Mouse (Mus musculus): ENCODE data around the gene Cd59a. TPM values are rescaled to one million over a fixed set of nuclear protein-coding genes. Genes with fewer than 3 reads are reported as not detected.

Gene Cd59a
- polyA plus RNA-seq, 1 experiment, result not detected

- no peak for TF ChIP-seq GATA1 (IDR thresholded peaks at IDR 0.05; ENCODE audit: low read length)
Observed at GRCm38 (mm10) chr2:104104800-104105199, 9.2 kb downstream of the Cd59a start.

DNA sequence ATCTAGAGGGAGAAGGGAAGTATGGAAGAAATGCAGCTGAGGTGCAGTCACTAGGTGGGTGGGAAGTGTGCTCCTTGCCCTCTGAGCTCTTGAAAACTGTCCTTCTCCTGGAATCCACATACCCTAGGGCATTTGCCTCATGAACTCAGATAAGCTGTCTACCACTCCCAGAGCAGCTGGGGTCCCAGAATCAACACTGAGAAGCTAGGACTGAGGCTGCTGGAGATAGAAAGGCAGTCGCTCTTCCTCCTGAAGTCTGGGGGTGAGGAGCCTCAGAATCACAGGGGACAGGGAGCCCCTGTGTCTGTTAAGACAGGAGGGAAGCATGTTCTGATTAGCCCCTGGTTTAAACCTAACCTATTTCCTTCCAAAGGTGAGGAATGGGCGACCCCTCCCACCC is 13.9 kb downstream of the Cd59a start:
- no peak for TF ChIP-seq GATA1 (IDR thresholded peaks at IDR 0.05; ENCODE audit: low read length)

DNA sequence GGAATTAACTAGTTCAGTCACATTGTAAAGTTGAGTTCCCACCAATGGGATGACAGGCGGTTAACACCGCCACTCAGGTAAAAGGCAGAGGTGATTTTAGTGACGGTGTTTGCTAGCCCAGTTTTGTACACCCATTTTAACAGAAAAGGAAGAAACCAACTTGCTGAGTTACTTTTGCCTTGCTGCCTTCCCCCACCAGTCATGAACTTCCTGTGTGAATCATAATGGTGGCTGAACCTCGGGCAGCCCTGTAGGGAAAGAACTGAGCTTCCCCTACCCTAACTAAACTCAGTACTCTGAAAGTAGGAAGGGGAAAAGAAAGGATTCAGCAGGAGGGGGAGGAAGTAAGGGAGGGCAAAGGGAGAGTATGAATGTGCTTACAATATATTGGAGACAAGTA is 14.4 kb downstream of the Cd59a start:
- no peak for TF ChIP-seq GATA1 (IDR thresholded peaks at IDR 0.05; ENCODE audit: low read length)

- no peak for TF ChIP-seq GATA1 (IDR thresholded peaks at IDR 0.05; ENCODE audit: low read length)
Observed at GRCm38 (mm10) chr2:104114898-104115297, 19.3 kb downstream of the Cd59a start.

DNA sequence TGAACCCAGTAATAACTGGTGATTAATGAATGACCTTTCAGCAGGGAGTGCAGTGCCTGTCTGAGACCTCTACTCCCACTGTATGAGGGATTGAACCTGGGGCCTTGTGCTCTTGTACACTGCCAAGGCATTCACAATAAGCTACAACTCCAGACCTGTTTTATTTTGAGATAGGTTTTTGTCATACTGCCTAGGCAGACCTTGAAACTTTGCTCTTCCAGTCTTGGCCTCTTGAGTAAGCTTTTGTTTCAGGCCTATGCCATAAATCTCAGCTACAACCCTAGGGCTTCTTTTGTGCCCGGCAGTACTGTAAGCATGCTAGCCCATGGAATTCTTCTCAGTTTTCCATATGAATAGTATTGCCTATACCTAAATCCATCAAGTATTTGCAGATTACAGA is 23.5 kb downstream of the Cd59a start:
- TF ChIP-seq GATA1 (IDR thresholded peaks at IDR 0.05; ENCODE audit: low read length), result no peak

DNA sequence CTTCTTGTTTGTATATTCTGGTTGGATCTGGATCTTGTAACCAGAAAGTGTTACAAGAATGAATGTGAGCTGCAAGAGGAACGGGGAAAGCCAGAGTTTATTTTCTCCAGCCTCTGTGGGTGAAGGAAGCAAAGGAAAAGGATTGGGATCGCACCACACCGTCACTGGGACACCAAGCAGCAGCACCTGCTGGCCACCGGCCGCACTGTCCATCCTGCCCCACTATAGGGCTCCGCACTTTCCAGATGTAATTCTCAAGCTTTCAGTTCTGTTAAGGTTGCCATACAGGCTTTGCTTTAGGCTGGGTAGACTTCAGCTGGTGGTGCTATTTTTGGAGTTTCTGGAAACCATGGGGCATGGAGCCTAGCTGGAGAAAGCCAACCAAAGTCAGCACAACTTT is 24.7 kb downstream of the Cd59a start:
- TF ChIP-seq GATA1 (IDR thresholded peaks at IDR 0.05; ENCODE audit: low read length), result no peak

DNA sequence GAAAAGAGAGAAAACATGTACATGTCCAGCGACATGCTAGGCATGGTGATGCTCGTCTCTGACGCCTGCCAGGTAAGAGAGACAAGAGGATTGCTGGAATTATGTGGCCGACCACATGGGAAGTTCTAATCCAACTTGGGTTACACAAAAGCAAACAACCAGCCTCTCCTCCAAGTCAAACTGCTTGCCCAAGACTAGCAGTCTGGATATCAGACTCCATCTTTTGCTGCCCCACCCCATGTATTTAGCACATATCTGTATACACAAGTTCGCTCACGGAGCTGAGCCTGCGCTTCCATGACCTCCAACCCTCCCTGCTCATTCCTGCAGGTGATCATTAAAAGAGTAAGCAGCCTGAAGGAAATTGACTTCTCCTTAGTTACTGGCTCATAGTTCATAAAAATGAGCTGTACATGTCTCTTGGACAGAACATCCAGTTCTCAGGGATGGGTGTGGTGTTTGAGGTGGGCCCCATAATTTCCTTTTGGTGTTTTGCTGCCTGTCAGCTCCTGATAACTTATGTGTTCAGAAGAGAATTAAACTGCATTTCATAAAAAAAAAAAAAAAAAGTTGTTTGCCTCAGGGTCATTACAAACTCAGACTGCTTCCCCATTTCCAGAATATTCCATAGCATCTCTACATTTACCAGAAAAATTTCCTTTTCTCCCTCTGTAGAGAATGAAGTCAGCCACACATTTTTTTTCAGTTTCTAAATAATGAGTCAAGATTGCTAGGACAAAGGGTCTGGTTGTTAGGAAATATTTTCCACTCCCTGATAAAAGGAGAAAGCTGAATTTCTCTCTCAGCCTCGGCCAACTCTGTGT is 26.3 kb downstream of the Cd59a start:
- TF ChIP-seq GATA1 (IDR thresholded peaks at IDR 0.05; ENCODE audit: low read length), result no peak

DNA sequence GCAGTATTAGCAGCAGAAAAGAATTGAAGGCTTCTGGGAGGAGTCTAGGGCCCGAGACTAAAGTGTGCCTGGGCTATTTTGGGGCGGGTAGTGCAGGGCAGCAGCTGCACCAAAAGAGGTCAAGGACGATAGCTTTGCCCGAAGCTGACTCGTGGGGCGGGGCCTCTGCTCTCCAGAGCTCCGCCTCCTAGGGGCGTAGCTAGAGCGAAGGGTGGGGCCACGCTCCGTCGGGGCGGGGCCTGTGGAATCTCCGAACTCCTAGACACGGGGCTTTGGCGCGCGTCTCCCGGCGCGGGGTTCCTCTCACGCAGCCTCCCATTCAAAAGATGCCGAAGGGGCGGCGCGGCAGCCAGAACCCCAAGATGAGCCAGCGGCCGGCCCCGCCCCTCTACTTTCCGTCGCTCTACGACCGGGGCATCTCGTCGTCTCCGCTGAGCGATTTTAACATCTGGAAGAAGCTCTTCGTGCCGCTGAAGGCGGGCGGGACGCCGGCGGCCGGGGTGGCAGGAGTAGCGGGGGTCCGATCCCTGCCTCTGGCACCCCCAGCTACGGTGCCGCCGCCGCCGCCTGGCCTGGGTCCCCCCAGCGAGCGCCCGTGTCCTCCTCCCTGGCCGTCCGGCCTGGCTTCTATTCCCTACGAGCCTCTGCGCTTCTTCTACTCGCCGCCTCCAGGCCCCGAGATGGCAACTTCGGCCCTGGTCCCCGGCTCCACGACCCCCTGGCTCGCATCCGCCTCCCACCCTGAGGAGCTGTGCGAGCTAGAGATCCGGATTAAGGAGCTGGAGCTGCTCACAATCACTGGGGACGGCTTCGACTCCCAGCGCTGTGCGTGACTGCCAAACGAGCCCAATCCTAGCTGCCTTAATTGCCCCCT is 27.1 kb downstream of the Cd59a start, which contains the start of gene A930018P22Rik:
Gene A930018P22Rik (plus strand): TSS at position 265 of the 874 bp plus-strand sequence.
- no peak for TF ChIP-seq GATA1 (IDR thresholded peaks at IDR 0.05; ENCODE audit: low read length)

- TF ChIP-seq GATA1 (IDR thresholded peaks at IDR 0.05; ENCODE audit: low read length), result peak; percentile 54
Observed at GRCm38 (mm10) chr2:104123540-104123939, 27.9 kb downstream of the Cd59a start.

GRCm38 (mm10) chr2:104124071-104124470 is 28.5 kb downstream of the Cd59a start:
- no peak for TF ChIP-seq GATA1 (IDR thresholded peaks at IDR 0.05; ENCODE audit: low read length)

- TF ChIP-seq GATA1 (IDR thresholded peaks at IDR 0.05; ENCODE audit: low read length), result no peak
Observed at GRCm38 (mm10) chr2:104128803-104129531, 33.4 kb downstream of the Cd59a start.

DNA sequence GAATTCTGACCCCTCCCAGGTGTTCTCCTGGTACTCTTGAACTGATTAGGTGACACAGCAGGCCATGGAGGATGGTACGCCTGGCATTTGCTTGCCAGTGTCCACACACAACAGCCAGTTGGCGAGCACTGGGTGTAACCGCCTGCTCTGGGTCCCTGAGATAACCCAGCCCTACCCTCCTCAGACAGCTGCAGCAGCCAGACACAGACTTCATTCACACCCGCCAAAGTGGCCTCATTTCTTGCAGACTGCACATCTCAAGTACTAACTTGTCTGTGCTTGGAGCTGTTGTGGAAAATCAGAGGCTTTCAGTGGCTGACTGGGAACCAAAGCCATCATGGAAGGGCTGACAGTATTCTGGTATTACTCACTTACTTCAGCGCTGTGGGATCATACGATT is 34.6 kb downstream of the Cd59a start:
- no peak for TF ChIP-seq GATA1 (IDR thresholded peaks at IDR 0.05; ENCODE audit: low read length)

DNA sequence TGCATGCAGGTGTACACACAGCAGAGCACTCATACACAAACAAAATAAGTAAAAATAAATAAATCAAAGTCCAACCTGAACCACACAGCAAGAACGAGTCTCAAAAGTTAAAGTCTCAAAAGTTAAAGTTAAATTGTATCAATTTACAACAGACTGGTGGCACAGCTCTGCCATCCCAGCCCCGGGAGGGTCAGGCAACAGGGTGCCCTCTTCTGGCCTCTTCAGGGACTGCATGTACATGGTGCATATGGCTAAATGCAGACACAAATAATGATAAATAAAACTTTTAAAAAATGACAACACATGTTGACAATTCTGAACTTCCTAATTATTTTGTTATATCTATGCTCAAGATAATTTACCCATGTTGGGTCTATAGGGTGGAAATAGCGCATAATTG is 35.4 kb downstream of the Cd59a start:
- no peak for TF ChIP-seq GATA1 (IDR thresholded peaks at IDR 0.05; ENCODE audit: low read length)

- no peak for TF ChIP-seq GATA1 (IDR thresholded peaks at IDR 0.05; ENCODE audit: low read length)
Observed at GRCm38 (mm10) chr2:104132266-104132859, 36.8 kb downstream of the Cd59a start.
